Mouse (Mus musculus) megakaryocyte-erythroid progenitor cell, adult 5-6 weeks (primary cell): Measurements from ENCODE around the gene Cacng6. TPM values are rescaled to one million over a fixed set of nuclear protein-coding genes. Genes with fewer than 3 reads are reported as not detected.
"Not testable (repeated sequence)": the region's sequence is repeated elsewhere in the genome, so short reads cannot be mapped to it uniquely, and the experiment has no call there.

Experiments used
- ATAC-seq: replicated peaks from 2 replicates; pipeline ENCODE4 v1.8.0; 2016; ENCODE audit warnings: mild to moderate bottlenecking, inconsistent platforms; ENCODE audit not compliant: severe bottlenecking, poor library complexity, low FRiP score, low TSS enrichment
- total RNA-seq, 2 experiments: library from RNA; stranded (forward) in 1 of 2; stranded (reverse) in 1 of 2; fragments of 200-1000, 215-1000 nt in 1 of 2; fragments of >200 nt in 1 of 2; fragmentation: Nextera tagmentation in 1 of 2; gene quantifications; 2 replicates each; pipeline ENCODE4 v1.2.3; 2014 to 2017

Gene Cacng6
- total RNA-seq (2014; fragmentation: Nextera tagmentation) (not detected in 2 replicates), total RNA-seq (2017) (not detected in 2 replicates)

GRCm38 (mm10) chr7:3423895-3424294 is at the start of gene Cacng6:
Gene Cacng6 (plus strand): TSS chr7:3424195.
- no peak for ATAC-seq

GRCm38 (mm10) chr7:3376831-3377230 is 47.2 kb upstream of the Cacng6 start:
- no peak for ATAC-seq

GRCm38 (mm10) chr7:3382123-3382522 is 41.9 kb upstream of the Cacng6 start:
- ATAC-seq: no peak

GRCm38 (mm10) chr7:3384807-3385319 is 39.1 kb upstream of the Cacng6 start:
- no peak for ATAC-seq

- no peak for ATAC-seq
These were observed 37.8 kb upstream of the Cacng6 start for GRCm38 (mm10) chr7:3386036-3386730.

GRCm38 (mm10) chr7:3387761-3388160 is 36.2 kb upstream of the Cacng6 start:
- ATAC-seq: no peak

- no peak for ATAC-seq
These were observed 35.1 kb upstream of the Cacng6 start for GRCm38 (mm10) chr7:3388885-3389284.

- ATAC-seq: no peak
These were observed 34.3 kb upstream of the Cacng6 start for GRCm38 (mm10) chr7:3389444-3390412.

- ATAC-seq: no peak
These were observed 33.4 kb upstream of the Cacng6 start, which contains the start of gene Cacng8 for GRCm38 (mm10) chr7:3390413-3391080. Gene Cacng8 (plus strand): TSS chr7:3390683.

- ATAC-seq: no peak
These were observed 32.9 kb upstream of the Cacng6 start for GRCm38 (mm10) chr7:3391081-3391451.

- ATAC-seq: no peak
These were observed 32.2 kb upstream of the Cacng6 start for GRCm38 (mm10) chr7:3391809-3392208.

GRCm38 (mm10) chr7:3397355-3397754 is 26.6 kb upstream of the Cacng6 start:
- no peak for ATAC-seq

- no peak for ATAC-seq
These were observed 26.2 kb upstream of the Cacng6 start for GRCm38 (mm10) chr7:3397797-3398196.

GRCm38 (mm10) chr7:3398363-3398762 is 25.6 kb upstream of the Cacng6 start:
- ATAC-seq: not testable (repeated sequence)

- no peak for ATAC-seq
These were observed 24.1 kb upstream of the Cacng6 start for GRCm38 (mm10) chr7:3399937-3400336.

GRCm38 (mm10) chr7:3409729-3410520 is 14.1 kb upstream of the Cacng6 start:
- no peak for ATAC-seq

- ATAC-seq: peak; percentile 75
These were observed 12.6 kb upstream of the Cacng6 start for GRCm38 (mm10) chr7:3411160-3411941.

- ATAC-seq: no peak; the same call in 1 of the 2 replicates
These were observed 12.0 kb upstream of the Cacng6 start for GRCm38 (mm10) chr7:3412036-3412435.
